Mouse (Mus musculus) layer of hippocampus, adult 11-12 months (tissue): ENCODE measurements at regions not wholly inside any gene's neighbourhood (a gene's known extent, or its start where the extent isn't known, plus 50 kb on each side); places are given as distances from the start of the nearest gene placed in this dataset.

Experiments
- DNase-seq: peaks from one replicate; pipeline ENCODE4 v3.0.0; 2022; ENCODE audit warnings: low spot score

DNA sequence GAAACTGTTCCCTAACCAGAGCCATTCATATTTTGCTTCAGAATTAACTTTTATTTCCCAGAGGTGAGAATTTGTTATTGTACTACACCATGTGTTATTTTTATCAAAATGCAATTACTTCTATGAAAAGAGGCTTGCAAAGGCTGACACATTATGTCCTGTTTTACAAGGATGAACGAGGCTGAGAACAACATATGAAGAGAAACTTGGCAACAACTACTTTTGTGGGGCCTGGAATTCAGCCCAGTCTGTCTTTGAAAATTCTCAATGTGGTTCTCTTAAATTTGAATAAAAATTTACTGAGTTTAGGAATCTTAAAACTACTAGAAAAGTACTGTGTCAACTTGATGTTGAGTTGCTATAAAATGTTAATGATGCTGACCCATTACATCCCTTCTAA is 85.6 kb upstream of the Galntl6 start:
- DNase-seq: peak; percentile 13
